Mouse (Mus musculus) kidney, adult 2 months (tissue): ENCODE measurements around the gene 5031439G07Rik. TPM values are rescaled to one million over a fixed set of nuclear protein-coding genes. Genes with fewer than 3 reads are reported as not detected.

Source experiments
- polyA plus RNA-seq: library from polyadenylated mRNA; depleted of rRNA; stranded (reverse); fragments of >200 nt; gene quantifications from 2 replicates; pipeline ENCODE4 v1.2.3, GENCODE M21; 2012; rRNA removed

The 5031439G07Rik gene
- polyA plus RNA-seq, 1 experiment: 21.7 TPM

Other genes starting within 250 kb of the 5031439G07Rik start
- 3.6 and 4.7 TPM in 2 replicates for gene Phf21b, start 132.5 kb downstream of the 5031439G07Rik start, polyA plus RNA-seq
- gene Gm29666, start 68.5 kb downstream of the 5031439G07Rik start, polyA plus RNA-seq: 0.26 and 0.28 TPM in 2 replicates
- gene Nup50, start 65.1 kb downstream of the 5031439G07Rik start, polyA plus RNA-seq: 9.9 and 11.4 TPM in 2 replicates
- 19.6 and 24.9 TPM in 2 replicates for gene Upk3a, start 28.6 kb upstream of the 5031439G07Rik start, polyA plus RNA-seq
- 4.1 and 4.9 TPM in 2 replicates for gene Fam118a, start 40.4 kb upstream of the 5031439G07Rik start, polyA plus RNA-seq
- gene Smc1b, start 143.4 kb upstream of the 5031439G07Rik start, polyA plus RNA-seq: not detected in 2 replicates
- gene Ribc2, start 143.5 kb upstream of the 5031439G07Rik start, polyA plus RNA-seq: 0.16 and 0.17 TPM in 2 replicates
- gene Fbln1, start 217.4 kb upstream of the 5031439G07Rik start, polyA plus RNA-seq: 16.9 and 29.5 TPM in 2 replicates